Mouse (Mus musculus) ES-E14 (cell line): ENCODE data around the gene Lnx1. TPM values are rescaled to one million over a fixed set of nuclear protein-coding genes. Genes with fewer than 3 reads are reported as not detected.

Source experiments
- DNase-seq: peaks from one replicate; pipeline ENCODE4 v3.0.0-alpha.2; 2013; ENCODE audit warnings: low read depth, low spot score
- H3K27ac ChIP-seq: 2 replicates; pipeline ENCODE4 v1.5.1; 2012; ENCODE audit warnings: low read depth, mild to moderate bottlenecking, low read length, moderate library complexity, mixed read lengths; ENCODE audit not compliant: poor library complexity, insufficient read depth, severe bottlenecking
- H3K36me3 ChIP-seq: 2 replicates; pipeline ENCODE4 v1.6.1; 2012; ENCODE audit warnings: mild to moderate bottlenecking, low read length, moderate library complexity, mixed read lengths; ENCODE audit not compliant: control insufficient read depth, poor library complexity, insufficient read depth, severe bottlenecking
- H3K4me1 ChIP-seq, 2 experiments: fragments of 150-350 bp in 1 of 2; sonication (generic) in 1 of 2; 2 replicates each; pipeline ENCODE4 v1.6.1; 2012; ENCODE audit warnings: low read length in 2 of 2, mild to moderate bottlenecking in 1 of 2, mixed read lengths in 1 of 2; ENCODE audit not compliant: control insufficient read depth in 2 of 2, insufficient read depth in 2 of 2, poor library complexity in 1 of 2
- H3K4me3 ChIP-seq, 2 experiments: fragments of 150-350 bp in 1 of 2; sonication (generic) in 1 of 2; 2 replicates each; pipeline ENCODE4 v1.5.1; 2012; ENCODE audit warnings: low read length in 2 of 2, low read depth in 1 of 2, mild to moderate bottlenecking in 1 of 2, mixed read lengths in 1 of 2; ENCODE audit not compliant: insufficient read depth in 1 of 2, poor library complexity in 1 of 2, severe bottlenecking in 1 of 2
- H3K9ac ChIP-seq: 2 replicates; pipeline ENCODE4 v1.6.1; 2012; ENCODE audit warnings: low read depth, mild to moderate bottlenecking, low read length, mixed read lengths; ENCODE audit not compliant: poor library complexity, insufficient read depth, severe bottlenecking
- H3K9me3 ChIP-seq: fragments of 150-350 bp; sonication (generic); 2 replicates; pipeline ENCODE4 v1.6.1; 2012; ENCODE audit warnings: low read depth, mild to moderate bottlenecking, low read length; ENCODE audit not compliant: control insufficient read depth, insufficient read depth
- CHD2 ChIP-seq: IDR thresholded peaks from 2 replicates; pipeline ENCODE4 v1.6.1; 2014; ENCODE audit warnings: mild to moderate bottlenecking, low read depth, low read length, inconsistent platforms
- HCFC1 ChIP-seq: IDR thresholded peaks from 2 replicates; pipeline ENCODE4 v1.6.1; 2012; ENCODE audit warnings: low read length, inconsistent platforms, borderline replicate concordance; ENCODE audit not compliant: insufficient read depth
- MAFK ChIP-seq: IDR thresholded peaks from 2 replicates; pipeline ENCODE4 v1.6.1; 2014; ENCODE audit warnings: mild to moderate bottlenecking, low read depth, low read length, inconsistent platforms; ENCODE audit not compliant: insufficient read depth
- ZC3H11A ChIP-seq: IDR thresholded peaks from 2 replicates; pipeline ENCODE4 v1.6.1; 2012; ENCODE audit warnings: low read depth, mild to moderate bottlenecking, inconsistent platforms, low read length, borderline replicate concordance
- ZNF384 ChIP-seq: IDR thresholded peaks from 2 replicates; pipeline ENCODE4 v1.6.1; 2012; ENCODE audit warnings: low read depth, low read length, inconsistent platforms
- in situ Hi-C, 2 experiments: fragments of 600-800 bp; cut with MboI; formaldehyde crosslinking; loops; one replicate each; pipeline ENCODE4 v1.15.1; 2025; ENCODE audit warnings: low sequenced_read_pairs in 2 of 2, inconsistent platforms in 1 of 2; ENCODE audit not compliant: unreplicated experiment in 2 of 2
- total RNA-seq: library from RNA; depleted of rRNA; stranded (reverse); fragments of 300-350 nt; gene quantifications from 2 replicates; pipeline ENCODE4 v1.2.3, GENCODE M21; 2012

Lnx1 gene
- total RNA-seq, 1 experiment = 0.71 TPM

GRCm38 (mm10) chr5:74697534-74697933, 5.2 kb downstream of the Lnx1 start:
- DNase-seq = no peak
- Histone ChIP-seq H3K9me3 (no peaks in the 10 kb centered on the region), H3K9ac (no peak overlapping the region), H3K36me3 (no peaks in the 10 kb centered on the region), H3K27ac (no peak overlapping the region), H3K4me3 (no peak overlapping the region), H3K4me1 (no peaks in the 10 kb centered on the region)
- TF ChIP-seq HCFC1 = no peak
- no peak for TF ChIP-seq ZC3H11A
- no peak for TF ChIP-seq CHD2
- no peak for TF ChIP-seq MAFK
- TF ChIP-seq ZNF384 = no peak
- in situ Hi-C loops = no loop called here

GRCm38 (mm10) chr5:74694390-74694801, 8.3 kb downstream of the Lnx1 start:
- Histone ChIP-seq H3K9ac (no peak overlapping the region), H3K9me3 (no peaks in the 10 kb centered on the region), H3K4me1 (no peaks in the 10 kb centered on the region), H3K36me3 (no peaks in the 10 kb centered on the region), H3K27ac (no peak overlapping the region), H3K4me3 (no peak overlapping the region)
- in situ Hi-C loops = no loop called here
- TF ChIP-seq CHD2 = no peak
- no peak for TF ChIP-seq MAFK
- no peak for TF ChIP-seq HCFC1
- TF ChIP-seq ZC3H11A = no peak
- no peak for TF ChIP-seq ZNF384
- no peak for DNase-seq

- in situ Hi-C loops = no loop called here
- DNase-seq = no peak
- no peaks in the 10 kb centered on the region for H3K4me1 ChIP-seq
- H3K9me3 ChIP-seq = no peaks in the 10 kb centered on the region
- H3K4me3 ChIP-seq = no peak overlapping the region
- H3K36me3 ChIP-seq = no peaks in the 10 kb centered on the region
- H3K27ac ChIP-seq = no peak overlapping the region
- no peak overlapping the region for H3K9ac ChIP-seq
- TF ChIP-seq MAFK (no peak), ZNF384 (no peak), ZC3H11A (no peak), CHD2 (no peak), HCFC1 (no peak)
Measured at GRCm38 (mm10) chr5:74693836-74694235, 8.9 kb downstream of the Lnx1 start.

- no peaks in the 10 kb centered on the region for H3K4me1 ChIP-seq
- no peaks in the 10 kb centered on the region for H3K9me3 ChIP-seq
- H3K36me3 ChIP-seq = no peaks in the 10 kb centered on the region
- H3K4me3 ChIP-seq = no peak overlapping the region
- no peak for DNase-seq
- in situ Hi-C loops = no loop called here
- H3K9ac ChIP-seq = no peak overlapping the region
- H3K27ac ChIP-seq = no peak overlapping the region
- TF ChIP-seq ZNF384 (no peak), CHD2 (no peak), ZC3H11A (no peak), MAFK (no peak), HCFC1 (no peak)
Measured at GRCm38 (mm10) chr5:74692411-74693090, 10.2 kb downstream of the Lnx1 start.

- Histone ChIP-seq H3K27ac (no peak overlapping the region), H3K36me3 (no peaks in the 10 kb centered on the region), H3K9me3 (no peaks in the 10 kb centered on the region), H3K4me3 (no peak overlapping the region), H3K4me1 (no peaks in the 10 kb centered on the region), H3K9ac (no peak overlapping the region)
- no peak for DNase-seq
- TF ChIP-seq ZNF384 (no peak), MAFK (no peak), ZC3H11A (no peak), CHD2 (no peak), HCFC1 (no peak)
- in situ Hi-C loops = no loop called here
Measured at GRCm38 (mm10) chr5:74688822-74689221, 13.9 kb downstream of the Lnx1 start.
